Mouse (Mus musculus): Measurements from ENCODE around the gene Myrfl. TPM values are rescaled to one million over a fixed set of nuclear protein-coding genes. Genes with fewer than 3 reads are reported as not detected.

Myrfl gene
- polyA plus RNA-seq, 1 experiment, result 0.12 TPM

- no peaks in the 10 kb centered on the region for H3K36me3 ChIP-seq (ENCODE audit: control insufficient read depth, insufficient read depth, low read length)
- WGBS, result 85% methylated on average over 5 of the region's 5 CpGs
- no peak overlapping the region for H3K27ac ChIP-seq (ENCODE audit: control insufficient read depth, insufficient read depth, low read length)
- DNase-seq, result no peak
- H3K4me1 ChIP-seq (replicated peaks; ENCODE audit: control insufficient read depth, insufficient read depth, low read length), result no peaks in the 10 kb centered on the region
- TF ChIP-seq POLR2A (IDR thresholded peaks at IDR 0.05; ENCODE audit: control insufficient read depth, extremely low read depth, insufficient read depth, low read length, poor library complexity) (no peak), CTCF (IDR thresholded peaks at IDR 0.05; ENCODE audit: borderline replicate concordance, control insufficient read depth, extremely low read depth, insufficient read depth, low read length, poor library complexity) (no peak)
- no peaks in the 10 kb centered on the region for H3K27me3 ChIP-seq (ENCODE audit: control insufficient read depth, insufficient read depth, low read length)
- H3K4me3 ChIP-seq (ENCODE audit: control insufficient read depth, insufficient read depth, low read length), result no peak overlapping the region
Observed at GRCm38 (mm10) chr10:116883531-116883930, 13.2 kb downstream of the Myrfl start.

GRCm38 (mm10) chr10:116877436-116877835 is 19.3 kb downstream of the Myrfl start:
- H3K4me3 ChIP-seq (ENCODE audit: control insufficient read depth, insufficient read depth, low read length), result no peak overlapping the region

DNA sequence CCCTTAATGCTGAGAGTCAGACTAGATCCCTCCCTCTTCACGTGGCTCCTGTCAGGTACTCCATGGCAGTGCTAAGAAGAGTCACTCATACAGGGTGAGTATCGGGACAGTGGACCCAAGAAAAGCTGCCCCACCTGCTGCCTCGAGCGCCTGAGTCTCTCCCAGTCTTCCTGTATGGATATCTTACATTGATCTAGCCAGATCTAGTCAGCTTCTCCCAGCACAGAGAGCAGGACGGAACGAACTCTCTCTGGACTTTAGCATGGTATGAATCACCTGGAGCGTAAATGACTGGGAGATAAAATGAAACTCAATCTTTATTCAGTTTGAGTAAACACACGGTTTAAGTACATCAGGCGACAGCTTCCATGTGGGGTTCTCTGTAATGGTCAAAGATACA is 22.2 kb downstream of the Myrfl start:
- WGBS, result 88% methylated on average over 9 of the region's 9 CpGs
- no peak overlapping the region for H3K27ac ChIP-seq (ENCODE audit: control insufficient read depth, insufficient read depth, low read length)

More at GRCm38 (mm10) chr10:116877436-116877835, 19.3 kb downstream of the Myrfl start:
- H3K27ac ChIP-seq (ENCODE audit: control insufficient read depth, insufficient read depth, low read length), result no peak overlapping the region
- TF ChIP-seq CTCF (IDR thresholded peaks at IDR 0.05; ENCODE audit: borderline replicate concordance, control insufficient read depth, extremely low read depth, insufficient read depth, low read length, poor library complexity) (no peak), POLR2A (IDR thresholded peaks at IDR 0.05; ENCODE audit: control insufficient read depth, extremely low read depth, insufficient read depth, low read length, poor library complexity) (no peak)
- H3K36me3 ChIP-seq (ENCODE audit: control insufficient read depth, insufficient read depth, low read length), result no peaks in the 10 kb centered on the region
- DNase-seq, result no peak
- H3K27me3 ChIP-seq (ENCODE audit: control insufficient read depth, insufficient read depth, low read length), result no peaks in the 10 kb centered on the region
- H3K4me1 ChIP-seq (replicated peaks; ENCODE audit: control insufficient read depth, insufficient read depth, low read length), result no peaks in the 10 kb centered on the region
- WGBS, result 94% methylated on average over 4 of the region's 4 CpGs

GRCm38 (mm10) chr10:116872016-116872410 is 24.7 kb downstream of the Myrfl start:
- H3K27ac ChIP-seq (ENCODE audit: control insufficient read depth, insufficient read depth, low read length), result no peak overlapping the region
- no peaks in the 10 kb centered on the region for H3K27me3 ChIP-seq (ENCODE audit: control insufficient read depth, insufficient read depth, low read length)
- 85% methylated on average over 14 of the region's 14 CpGs for WGBS
- no peak for TF ChIP-seq POLR2A (IDR thresholded peaks at IDR 0.05; ENCODE audit: control insufficient read depth, extremely low read depth, insufficient read depth, low read length, poor library complexity)
- no peak for TF ChIP-seq CTCF (IDR thresholded peaks at IDR 0.05; ENCODE audit: borderline replicate concordance, control insufficient read depth, extremely low read depth, insufficient read depth, low read length, poor library complexity)
- no peak overlapping the region for H3K4me3 ChIP-seq (ENCODE audit: control insufficient read depth, insufficient read depth, low read length)
- DNase-seq, result no peak
- H3K36me3 ChIP-seq (ENCODE audit: control insufficient read depth, insufficient read depth, low read length), result no peaks in the 10 kb centered on the region
- H3K4me1 ChIP-seq (replicated peaks; ENCODE audit: control insufficient read depth, insufficient read depth, low read length), result no peaks in the 10 kb centered on the region

More for the DNA sequence above, 22.2 kb downstream of the Myrfl start:
- Histone ChIP-seq H3K4me1 (replicated peaks; ENCODE audit: control insufficient read depth, insufficient read depth, low read length) (no peaks in the 10 kb centered on the region), H3K36me3 (ENCODE audit: control insufficient read depth, insufficient read depth, low read length) (no peaks in the 10 kb centered on the region), H3K4me3 (ENCODE audit: control insufficient read depth, insufficient read depth, low read length) (no peak overlapping the region), H3K27me3 (ENCODE audit: control insufficient read depth, insufficient read depth, low read length) (no peaks in the 10 kb centered on the region)
- DNase-seq, result no peak
- TF ChIP-seq POLR2A (IDR thresholded peaks at IDR 0.05; ENCODE audit: control insufficient read depth, extremely low read depth, insufficient read depth, low read length, poor library complexity), result no peak
- no peak for TF ChIP-seq CTCF (IDR thresholded peaks at IDR 0.05; ENCODE audit: borderline replicate concordance, control insufficient read depth, extremely low read depth, insufficient read depth, low read length, poor library complexity)

- H3K36me3 ChIP-seq (ENCODE audit: control insufficient read depth, insufficient read depth, low read length), result no peaks in the 10 kb centered on the region
- H3K27me3 ChIP-seq (ENCODE audit: control insufficient read depth, insufficient read depth, low read length), result no peaks in the 10 kb centered on the region
- no peak overlapping the region for H3K4me3 ChIP-seq (ENCODE audit: control insufficient read depth, insufficient read depth, low read length)
- H3K27ac ChIP-seq (ENCODE audit: control insufficient read depth, insufficient read depth, low read length), result no peak overlapping the region
- 93% methylated on average over 12 of the region's 12 CpGs for WGBS
- no peak for DNase-seq
- H3K4me1 ChIP-seq (replicated peaks; ENCODE audit: control insufficient read depth, insufficient read depth, low read length), result no peaks in the 10 kb centered on the region
- no peak for TF ChIP-seq CTCF (IDR thresholded peaks at IDR 0.05; ENCODE audit: borderline replicate concordance, control insufficient read depth, extremely low read depth, insufficient read depth, low read length, poor library complexity)
- TF ChIP-seq POLR2A (IDR thresholded peaks at IDR 0.05; ENCODE audit: control insufficient read depth, extremely low read depth, insufficient read depth, low read length, poor library complexity), result no peak
Observed at GRCm38 (mm10) chr10:116871329-116872015, 25.2 kb downstream of the Myrfl start.

DNA sequence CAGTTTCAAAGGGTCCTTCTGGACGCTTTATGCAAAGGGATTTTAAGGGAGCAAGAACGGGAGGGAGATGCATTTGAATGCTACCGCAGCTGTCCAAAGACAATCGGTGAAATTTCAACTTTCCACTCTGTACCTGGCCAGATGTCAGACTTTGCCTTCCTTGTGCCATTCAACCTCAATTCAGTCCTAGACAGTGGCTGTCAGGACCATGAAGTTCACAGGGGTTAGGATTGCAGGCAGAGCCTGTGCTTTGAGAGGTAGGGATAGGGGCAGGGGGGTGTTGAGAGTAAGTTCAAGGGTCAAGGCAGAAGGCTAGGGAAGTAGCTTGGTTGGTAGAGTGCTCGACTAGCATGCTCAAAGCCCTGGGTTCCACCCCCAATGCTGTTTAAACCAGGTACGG is 25.9 kb downstream of the Myrfl start:
- TF ChIP-seq POLR2A (IDR thresholded peaks at IDR 0.05; ENCODE audit: control insufficient read depth, extremely low read depth, insufficient read depth, low read length, poor library complexity) (no peak), CTCF (IDR thresholded peaks at IDR 0.05; ENCODE audit: borderline replicate concordance, control insufficient read depth, extremely low read depth, insufficient read depth, low read length, poor library complexity) (no peak)

More for the DNA sequence above, 25.9 kb downstream of the Myrfl start:
- H3K27me3 ChIP-seq (ENCODE audit: control insufficient read depth, insufficient read depth, low read length), result no peaks in the 10 kb centered on the region
- no peak overlapping the region for H3K27ac ChIP-seq (ENCODE audit: control insufficient read depth, insufficient read depth, low read length)
- no peak for DNase-seq
- no peaks in the 10 kb centered on the region for H3K4me1 ChIP-seq (replicated peaks; ENCODE audit: control insufficient read depth, insufficient read depth, low read length)
- no peaks in the 10 kb centered on the region for H3K36me3 ChIP-seq (ENCODE audit: control insufficient read depth, insufficient read depth, low read length)
- H3K4me3 ChIP-seq (ENCODE audit: control insufficient read depth, insufficient read depth, low read length), result no peak overlapping the region
- 95% methylated on average over 6 of the region's 6 CpGs for WGBS
